Mouse (Mus musculus): Measurements from ENCODE around the gene Ube2b. TPM values are rescaled to one million over a fixed set of nuclear protein-coding genes. Genes with fewer than 3 reads are reported as not detected.

Ube2b gene
- polyA plus RNA-seq, 1 experiment from 2014 or later, result 139 TPM

- H3K36me3 ChIP-seq (ENCODE audit: control insufficient read depth, insufficient read depth, low read length), result no peaks in the 10 kb centered on the region
- H3K4me2 ChIP-seq (ENCODE audit: low read length), result 0 out of 2 replicates have a peak overlapping the region, but pooled peaks have one; percentile 11
- ATAC-seq (replicated peaks; ENCODE audit: low FRiP score, low TSS enrichment, low read depth) (no peak), DNase-seq (ENCODE audit: low spot score) (no peak)
- H3K9me3 ChIP-seq (ENCODE audit: control insufficient read depth, low read length), result no peaks in the 10 kb centered on the region
- H3K27me3 ChIP-seq (replicated peaks; ENCODE audit: control insufficient read depth, insufficient read depth, low read length), result no peaks in the 10 kb centered on the region
- no peak overlapping the region for H3K27ac ChIP-seq (ENCODE audit: low read depth)
- H3K4me3 ChIP-seq (ENCODE audit: low read depth, low read length), result no peak overlapping the region
- 10% methylated on average over 8 of the region's 8 CpGs for WGBS
- no peak overlapping the region for H3K9ac ChIP-seq (ENCODE audit: low read length)
- peaks cover 9% of the 10 kb centered on the region; the same call in 1 of the 2 replicates for H3K4me1 ChIP-seq (replicated peaks; ENCODE audit: control insufficient read depth, insufficient read depth, low read length)
Measured at GRCm38 (mm10) chr11:51945548-51945947, 55.0 kb downstream of the Ube2b start.

DNA sequence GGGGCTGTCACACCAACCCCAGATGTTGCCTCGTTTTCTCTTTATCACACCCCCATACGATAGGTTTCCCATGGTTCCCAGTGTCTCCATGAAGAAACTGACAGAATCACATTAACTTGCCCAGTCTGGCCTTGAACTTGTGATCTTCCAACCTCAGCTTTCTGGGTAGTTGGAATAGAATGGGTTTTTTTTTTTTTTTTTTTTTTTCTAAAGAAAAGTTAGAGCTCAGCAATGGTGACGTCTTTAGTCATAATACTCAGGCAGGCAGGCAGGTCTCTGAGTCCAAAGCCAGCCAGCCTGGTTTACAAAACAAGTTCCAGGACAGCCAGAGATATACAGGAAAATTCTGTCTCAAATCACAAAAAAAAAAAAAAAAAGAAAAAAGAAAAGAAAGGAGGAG lies 56.3 kb downstream of the Ube2b start:
- Histone ChIP-seq H3K36me3 (ENCODE audit: control insufficient read depth, insufficient read depth, low read length) (no peaks in the 10 kb centered on the region), H3K4me3 (ENCODE audit: low read depth, low read length) (no peak overlapping the region), H3K27ac (ENCODE audit: low read depth) (no peak overlapping the region), H3K9me3 (ENCODE audit: control insufficient read depth, low read length) (no peaks in the 10 kb centered on the region), H3K4me1 (replicated peaks; ENCODE audit: control insufficient read depth, insufficient read depth, low read length) (peaks cover 9% of the 10 kb centered on the region; the same call in 1 of the 2 replicates), H3K4me2 (ENCODE audit: low read length) (no peak overlapping the region), H3K27me3 (replicated peaks; ENCODE audit: control insufficient read depth, insufficient read depth, low read length) (no peaks in the 10 kb centered on the region), H3K9ac (ENCODE audit: low read length) (no peak overlapping the region)
- DNase-seq (ENCODE audit: low spot score) (no peak), ATAC-seq (replicated peaks; ENCODE audit: low FRiP score, low TSS enrichment, low read depth) (no peak)
- WGBS, result 84% methylated on average over 3 of the region's 3 CpGs

GRCm38 (mm10) chr11:51943500-51943841 lies 57.1 kb downstream of the Ube2b start:
- 59% methylated on average over 6 of the region's 6 CpGs for WGBS
- no peak overlapping the region for H3K27ac ChIP-seq (ENCODE audit: low read depth)
- no peak for DNase-seq (ENCODE audit: low spot score)

DNA sequence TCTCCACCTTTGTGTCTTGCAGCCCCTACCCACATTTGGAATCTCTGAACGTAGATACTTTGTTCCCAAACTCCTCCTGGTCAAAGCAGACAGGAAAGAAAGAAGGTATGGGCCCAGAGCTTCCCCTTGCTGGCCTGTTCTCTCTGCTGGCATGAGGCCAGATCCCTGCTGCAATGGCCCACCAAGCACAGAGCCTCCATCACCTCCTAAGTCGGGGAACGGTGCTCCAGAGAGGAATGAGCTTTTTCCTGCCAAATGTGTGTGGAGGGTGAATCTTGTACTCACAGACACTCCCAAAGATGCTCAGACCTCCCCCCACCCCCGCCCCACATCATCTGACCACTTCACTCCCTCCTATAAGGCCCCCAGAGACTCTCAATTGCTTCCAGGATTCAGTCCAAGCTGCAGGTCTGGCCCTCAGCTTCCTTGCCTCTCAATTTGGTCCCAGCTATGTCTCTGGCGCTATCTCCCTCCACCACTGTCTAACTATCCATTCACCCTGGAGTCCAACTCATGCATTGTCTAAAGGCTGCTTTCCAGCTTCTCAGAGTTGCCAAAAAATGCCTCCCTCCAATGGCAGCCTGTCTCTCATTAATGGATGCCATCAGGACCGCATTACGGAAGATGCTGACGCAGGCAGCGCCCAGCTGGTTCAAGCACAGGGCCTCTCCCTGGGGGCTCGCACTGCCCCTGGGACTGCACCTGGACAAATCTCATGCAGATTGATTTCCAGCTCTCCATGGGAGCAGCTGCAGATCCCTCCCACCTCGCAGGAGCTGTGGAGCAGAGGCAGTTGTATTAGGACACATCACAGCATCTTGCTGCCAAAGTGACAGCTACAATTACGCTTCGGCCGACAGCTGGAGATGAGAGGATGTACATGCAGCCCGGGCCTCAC lies 57.7 kb downstream of the Ube2b start:
- H3K9me3 ChIP-seq (ENCODE audit: control insufficient read depth, low read length), result no peaks in the 10 kb centered on the region
- ATAC-seq (replicated peaks; ENCODE audit: low FRiP score, low TSS enrichment, low read depth), result no peak
- DNase-seq (ENCODE audit: low spot score), result no peak
- no peak overlapping the region for H3K9ac ChIP-seq (ENCODE audit: low read length)
- no peak overlapping the region for H3K27ac ChIP-seq (ENCODE audit: low read depth)
- 63% methylated on average over 15 of the region's 15 CpGs for WGBS
- no peak overlapping the region for H3K4me3 ChIP-seq (ENCODE audit: low read depth, low read length)
- no peak overlapping the region for H3K4me2 ChIP-seq (ENCODE audit: low read length)
- H3K4me1 ChIP-seq (replicated peaks; ENCODE audit: control insufficient read depth, insufficient read depth, low read length), result peaks cover 9% of the 10 kb centered on the region; the same call in 1 of the 2 replicates
- H3K36me3 ChIP-seq (ENCODE audit: control insufficient read depth, insufficient read depth, low read length), result no peaks in the 10 kb centered on the region
- no peaks in the 10 kb centered on the region for H3K27me3 ChIP-seq (replicated peaks; ENCODE audit: control insufficient read depth, insufficient read depth, low read length)

More at GRCm38 (mm10) chr11:51943500-51943841, 57.1 kb downstream of the Ube2b start:
- no peak overlapping the region for H3K4me2 ChIP-seq (ENCODE audit: low read length)
- no peak for ATAC-seq (replicated peaks; ENCODE audit: low FRiP score, low TSS enrichment, low read depth)
- no peaks in the 10 kb centered on the region for H3K9me3 ChIP-seq (ENCODE audit: control insufficient read depth, low read length)
- H3K4me3 ChIP-seq (ENCODE audit: low read depth, low read length), result no peak overlapping the region
- no peak overlapping the region for H3K9ac ChIP-seq (ENCODE audit: low read length)
- H3K27me3 ChIP-seq (replicated peaks; ENCODE audit: control insufficient read depth, insufficient read depth, low read length), result no peaks in the 10 kb centered on the region
- peaks cover 9% of the 10 kb centered on the region; the same call in 1 of the 2 replicates for H3K4me1 ChIP-seq (replicated peaks; ENCODE audit: control insufficient read depth, insufficient read depth, low read length)
- H3K36me3 ChIP-seq (ENCODE audit: control insufficient read depth, insufficient read depth, low read length), result no peaks in the 10 kb centered on the region

DNA sequence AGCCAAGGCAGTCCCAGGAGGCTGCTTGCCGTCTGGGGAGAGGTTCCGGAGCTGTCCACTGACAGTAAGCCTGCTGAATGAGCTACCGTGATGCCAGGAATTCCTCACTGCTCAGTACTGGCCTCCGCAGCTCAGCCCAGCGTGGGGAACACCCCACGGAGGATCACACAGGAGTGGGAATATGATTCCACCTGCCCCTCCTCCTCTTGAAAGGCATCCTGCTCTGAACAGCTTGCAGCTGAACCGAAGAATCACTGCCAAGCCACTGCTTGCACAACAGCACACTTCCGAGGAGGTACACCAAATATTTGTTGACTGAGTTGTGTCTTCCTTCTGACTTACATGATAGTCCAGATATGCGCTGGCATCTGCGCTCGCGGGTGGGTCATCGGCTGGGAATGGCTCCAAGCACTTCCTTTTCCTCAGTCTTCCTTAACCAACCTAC lies 60.0 kb downstream of the Ube2b start:
- Histone ChIP-seq H3K4me2 (ENCODE audit: low read length) (no peak overlapping the region), H3K4me3 (ENCODE audit: low read depth, low read length) (no peak overlapping the region), H3K9ac (ENCODE audit: low read length) (no peak overlapping the region), H3K27ac (ENCODE audit: low read depth) (no peak overlapping the region), H3K36me3 (ENCODE audit: control insufficient read depth, insufficient read depth, low read length) (no peaks in the 10 kb centered on the region), H3K27me3 (replicated peaks; ENCODE audit: control insufficient read depth, insufficient read depth, low read length) (no peaks in the 10 kb centered on the region), H3K4me1 (replicated peaks; ENCODE audit: control insufficient read depth, insufficient read depth, low read length) (peaks cover 5% of the 10 kb centered on the region; the same call in 1 of the 2 replicates), H3K9me3 (ENCODE audit: control insufficient read depth, low read length) (no peaks in the 10 kb centered on the region)
- ATAC-seq (replicated peaks; ENCODE audit: low FRiP score, low TSS enrichment, low read depth) (no peak), DNase-seq (ENCODE audit: low spot score) (no peak)
- 52% methylated on average over 13 of the region's 13 CpGs for WGBS

GRCm38 (mm10) chr11:51939590-51939955 lies 61.0 kb downstream of the Ube2b start:
- Histone ChIP-seq H3K9me3 (ENCODE audit: control insufficient read depth, low read length) (no peaks in the 10 kb centered on the region), H3K27ac (ENCODE audit: low read depth) (no peak overlapping the region), H3K4me1 (replicated peaks; ENCODE audit: control insufficient read depth, insufficient read depth, low read length) (no peaks in the 10 kb centered on the region; the same call in 1 of the 2 replicates), H3K4me2 (ENCODE audit: low read length) (no peak overlapping the region), H3K36me3 (ENCODE audit: control insufficient read depth, insufficient read depth, low read length) (no peaks in the 10 kb centered on the region), H3K27me3 (replicated peaks; ENCODE audit: control insufficient read depth, insufficient read depth, low read length) (no peaks in the 10 kb centered on the region), H3K9ac (ENCODE audit: low read length) (no peak overlapping the region), H3K4me3 (ENCODE audit: low read depth, low read length) (no peak overlapping the region)
- 61% methylated on average over 8 of the region's 8 CpGs for WGBS
- ATAC-seq (replicated peaks; ENCODE audit: low FRiP score, low TSS enrichment, low read depth) (no peak), DNase-seq (ENCODE audit: low spot score) (no peak)

DNA sequence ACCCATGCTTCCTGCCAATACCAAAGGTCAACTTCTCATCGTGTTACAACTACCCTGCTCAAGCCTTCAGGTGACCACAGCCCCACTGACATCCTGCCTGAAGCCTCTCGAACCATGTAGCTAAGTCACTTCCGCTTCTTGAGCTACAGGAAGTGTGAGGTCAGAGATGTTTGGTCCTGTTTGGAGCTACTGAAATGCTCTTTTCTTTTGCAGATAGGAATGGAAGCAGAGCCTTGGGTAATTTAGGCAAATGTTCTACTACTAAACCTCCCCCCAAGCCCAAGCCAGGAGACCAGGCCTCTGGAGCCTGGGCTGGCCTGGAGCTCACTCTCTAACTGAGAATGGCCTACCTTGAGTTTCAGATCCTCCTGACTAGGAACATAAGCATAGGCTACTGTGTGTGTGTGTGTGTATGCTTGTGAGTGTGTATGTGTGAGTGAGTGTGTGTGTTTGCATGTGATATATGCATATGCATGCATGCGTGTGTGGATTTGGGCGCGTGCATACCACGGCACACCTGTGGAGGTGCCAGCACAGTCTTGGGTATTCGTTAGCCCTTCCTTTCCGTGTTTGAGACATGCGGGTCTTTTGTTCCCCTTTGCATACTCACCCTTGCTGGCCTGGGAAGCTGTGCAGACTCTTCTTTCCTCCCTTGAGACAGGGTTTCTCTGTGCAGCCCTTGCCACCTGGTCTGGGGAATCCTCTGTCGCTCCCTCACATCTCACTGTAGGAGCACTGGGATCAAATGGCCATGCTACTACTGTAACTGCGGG lies 61.6 kb downstream of the Ube2b start:
- H3K27ac ChIP-seq (ENCODE audit: low read depth), result no peak overlapping the region
- no peaks in the 10 kb centered on the region for H3K27me3 ChIP-seq (replicated peaks; ENCODE audit: control insufficient read depth, insufficient read depth, low read length)
- no peak for ATAC-seq (replicated peaks; ENCODE audit: low FRiP score, low TSS enrichment, low read depth)
- no peaks in the 10 kb centered on the region for H3K36me3 ChIP-seq (ENCODE audit: control insufficient read depth, insufficient read depth, low read length)
- no peak overlapping the region for H3K4me3 ChIP-seq (ENCODE audit: low read depth, low read length)
- no peak for DNase-seq (ENCODE audit: low spot score)
- no peak overlapping the region for H3K4me2 ChIP-seq (ENCODE audit: low read length)
- WGBS, result 81% methylated on average over 12 of the region's 12 CpGs
- no peak overlapping the region for H3K9ac ChIP-seq (ENCODE audit: low read length)
- H3K9me3 ChIP-seq (ENCODE audit: control insufficient read depth, low read length), result no peaks in the 10 kb centered on the region
- H3K4me1 ChIP-seq (replicated peaks; ENCODE audit: control insufficient read depth, insufficient read depth, low read length), result no peaks in the 10 kb centered on the region; the same call in 1 of the 2 replicates

DNA sequence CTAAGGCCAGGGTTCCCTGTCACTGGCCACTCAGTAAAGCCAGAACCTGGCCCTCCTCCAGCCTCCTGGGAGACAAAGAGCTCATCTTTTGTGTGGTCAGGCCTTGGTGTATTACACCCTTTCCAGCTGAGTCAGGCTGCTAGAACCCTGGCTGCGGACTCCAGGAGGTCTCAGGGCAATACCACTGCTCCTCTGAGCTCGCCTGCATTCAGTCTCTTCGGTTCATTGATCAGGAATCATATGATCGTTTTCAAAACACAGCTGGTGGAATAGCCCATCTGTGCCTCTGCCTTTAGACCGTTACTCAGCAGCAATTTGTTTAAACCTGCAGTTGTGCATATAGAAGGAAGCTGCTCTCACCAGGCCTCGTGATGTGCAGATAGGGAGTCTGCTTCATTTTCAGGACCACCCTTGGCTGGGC lies 63.2 kb downstream of the Ube2b start:
- Histone ChIP-seq H3K4me1 (replicated peaks; ENCODE audit: control insufficient read depth, insufficient read depth, low read length) (no peaks in the 10 kb centered on the region), H3K36me3 (ENCODE audit: control insufficient read depth, insufficient read depth, low read length) (no peaks in the 10 kb centered on the region), H3K9me3 (ENCODE audit: control insufficient read depth, low read length) (no peaks in the 10 kb centered on the region), H3K4me2 (ENCODE audit: low read length) (no peak overlapping the region), H3K27me3 (replicated peaks; ENCODE audit: control insufficient read depth, insufficient read depth, low read length) (no peaks in the 10 kb centered on the region), H3K4me3 (ENCODE audit: low read depth, low read length) (no peak overlapping the region), H3K9ac (ENCODE audit: low read length) (no peak overlapping the region), H3K27ac (ENCODE audit: low read depth) (no peak overlapping the region)
- DNase-seq (ENCODE audit: low spot score) (no peak), ATAC-seq (replicated peaks; ENCODE audit: low FRiP score, low TSS enrichment, low read depth) (no peak)
- 77% methylated on average over 6 of the region's 6 CpGs for WGBS

Data from intestine, embryonic 14.5 days (tissue).